Mouse (Mus musculus) kidney, embryonic 15.5 days (tissue): ENCODE results near the gene Ncdn. TPM values are rescaled to one million over a fixed set of nuclear protein-coding genes. Genes with fewer than 3 reads are reported as not detected.
A peak's percentile ranks its signal among the peaks of the same experiment; 100 is the strongest.

Experiments
- ATAC-seq: fragments of 200-750 bp; cut with Nextera tagmentation; replicated peaks from 2 replicates; pipeline ENCODE4 v1.8.0; 2017; ENCODE audit warnings: moderate TSS enrichment; ENCODE audit not compliant: low FRiP score
- H3K27ac ChIP-seq: fragments of 300-500 bp; sonication (generic); 2 replicates; pipeline ENCODE4 v1.5.1; 2015; ENCODE audit warnings: mild to moderate bottlenecking, inconsistent platforms
- H3K27me3 ChIP-seq: fragments of 300-500 bp; sonication (generic); 2 replicates; pipeline ENCODE4 v1.6.1; 2015; ENCODE audit warnings: inconsistent platforms
- H3K36me3 ChIP-seq: fragments of 300-500 bp; sonication (generic); 2 replicates; pipeline ENCODE4 v1.6.1; 2015; ENCODE audit warnings: inconsistent platforms
- H3K4me1 ChIP-seq: fragments of 300-500 bp; sonication (generic); 2 replicates; pipeline ENCODE4 v1.6.1; 2015; ENCODE audit warnings: inconsistent platforms
- H3K4me2 ChIP-seq: fragments of 300-500 bp; sonication (generic); 2 replicates; pipeline ENCODE4 v1.6.1; 2015; ENCODE audit warnings: moderate library complexity, mild to moderate bottlenecking, inconsistent platforms
- H3K4me3 ChIP-seq: fragments of 300-500 bp; sonication (generic); replicated peaks from 2 replicates; pipeline ENCODE4 v1.5.1; 2015; ENCODE audit warnings: mild to moderate bottlenecking, inconsistent platforms
- H3K9ac ChIP-seq: fragments of 300-500 bp; sonication (generic); 2 replicates; pipeline ENCODE4 v1.6.1; 2015; ENCODE audit warnings: mild to moderate bottlenecking, inconsistent platforms
- H3K9me3 ChIP-seq: fragments of 300-500 bp; sonication (generic); replicated peaks from 2 replicates; pipeline ENCODE4 v1.6.1; 2016; ENCODE audit warnings: inconsistent platforms
- WGBS: fragments of 180-500 bp; shearing (Covaris S2); methylation state at CpG from one replicate; pipeline ENCODE4 v1.1.7; 2015; ENCODE audit warnings: mixed read lengths; 5-methylcytosine and 5-hydroxymethylcytosine counted together
- polyA plus RNA-seq: library from polyadenylated mRNA; unstranded; fragments of >200 nt; fragmentation: Nextera tagmentation; extraction: Ambion mirVana; gene quantifications from 2 replicates; pipeline ENCODE4 v1.2.1, GENCODE M21; 2015

The Ncdn gene
- polyA plus RNA-seq, 1 experiment from 2014 or later: 28.2 TPM

GRCm38 (mm10) chr4:126769800-126770563, 16.7 kb upstream of the Ncdn start:
- no peak overlapping the region for H3K4me3 ChIP-seq
- H3K9ac ChIP-seq: no peak overlapping the region
- WGBS: 92% methylated on average over 9 of the region's 9 CpGs
- no peak overlapping the region for H3K27ac ChIP-seq
- no peaks in the 10 kb centered on the region for H3K4me1 ChIP-seq
- no peaks in the 10 kb centered on the region for H3K27me3 ChIP-seq
- no peak overlapping the region for H3K4me2 ChIP-seq
- peaks cover 15% of the 10 kb centered on the region for H3K36me3 ChIP-seq
- no peaks in the 10 kb centered on the region for H3K9me3 ChIP-seq
- ATAC-seq: no peak

GRCm38 (mm10) chr4:126763483-126763882, 10.2 kb upstream of the Ncdn start:
- ATAC-seq: no peak
- H3K4me3 ChIP-seq: no peak overlapping the region
- no peak overlapping the region for H3K4me2 ChIP-seq
- peaks cover 30% of the 10 kb centered on the region for H3K36me3 ChIP-seq
- no peak overlapping the region for H3K9ac ChIP-seq
- H3K9me3 ChIP-seq: no peaks in the 10 kb centered on the region
- WGBS: 88% methylated on average over 2 of the region's 2 CpGs
- peaks cover 7% of the 10 kb centered on the region; the same call in 1 of the 2 replicates for H3K4me1 ChIP-seq
- H3K27me3 ChIP-seq: no peaks in the 10 kb centered on the region
- peak overlapping the region; percentile 45 for H3K27ac ChIP-seq

GRCm38 (mm10) chr4:126762586-126763359, 9.5 kb upstream of the Ncdn start:
- no peak for ATAC-seq
- no peaks in the 10 kb centered on the region for H3K27me3 ChIP-seq
- H3K36me3 ChIP-seq: peaks cover 35% of the 10 kb centered on the region
- H3K4me2 ChIP-seq: no peak overlapping the region
- 57% methylated on average over 11 of the region's 11 CpGs for WGBS
- no peaks in the 10 kb centered on the region for H3K9me3 ChIP-seq
- H3K9ac ChIP-seq: no peak overlapping the region
- H3K27ac ChIP-seq: peak overlapping the region; percentile 51
- peaks cover 7% of the 10 kb centered on the region; the same call in 1 of the 2 replicates for H3K4me1 ChIP-seq
- no peak overlapping the region for H3K4me3 ChIP-seq

GRCm38 (mm10) chr4:126759435-126759834, 6.2 kb upstream of the Ncdn start:
- ATAC-seq: no peak
- peaks cover 38% of the 10 kb centered on the region for H3K36me3 ChIP-seq
- 82% methylated on average over 2 of the region's 2 CpGs for WGBS
- H3K4me2 ChIP-seq: no peak overlapping the region
- no peak overlapping the region for H3K9ac ChIP-seq
- peaks cover 16% of the 10 kb centered on the region for H3K4me1 ChIP-seq
- H3K4me3 ChIP-seq: no peak overlapping the region
- H3K27me3 ChIP-seq: no peaks in the 10 kb centered on the region
- H3K27ac ChIP-seq: no peak overlapping the region
- no peaks in the 10 kb centered on the region for H3K9me3 ChIP-seq

GRCm38 (mm10) chr4:126758299-126758698, 5.1 kb upstream of the Ncdn start:
- Histone ChIP-seq H3K36me3 (peaks cover 34% of the 10 kb centered on the region), H3K4me2 (no peak overlapping the region), H3K9me3 (no peaks in the 10 kb centered on the region), H3K4me1 (peaks cover 20% of the 10 kb centered on the region), H3K9ac (no peak overlapping the region), H3K27me3 (no peaks in the 10 kb centered on the region), H3K27ac (no peak overlapping the region), H3K4me3 (no peak overlapping the region)
- ATAC-seq: no peak
- 85% methylated on average over 5 of the region's 5 CpGs for WGBS

GRCm38 (mm10) chr4:126756766-126757165, 3.5 kb upstream of the Ncdn start:
- WGBS: 86% methylated on average over 4 of the region's 4 CpGs
- H3K27me3 ChIP-seq: no peaks in the 10 kb centered on the region
- H3K4me2 ChIP-seq: no peak overlapping the region
- no peaks in the 10 kb centered on the region for H3K9me3 ChIP-seq
- no peak for ATAC-seq
- no peak overlapping the region for H3K4me3 ChIP-seq
- peaks cover 22% of the 10 kb centered on the region for H3K4me1 ChIP-seq
- peaks cover 25% of the 10 kb centered on the region for H3K36me3 ChIP-seq
- H3K9ac ChIP-seq: no peak overlapping the region
- no peak overlapping the region for H3K27ac ChIP-seq

GRCm38 (mm10) chr4:126754736-126755374, 1.6 kb upstream of the Ncdn start:
- Histone ChIP-seq H3K9me3 (no peaks in the 10 kb centered on the region), H3K27me3 (no peaks in the 10 kb centered on the region), H3K4me3 (peak overlapping the region; percentile 96; the same call in 1 of the 2 replicates), H3K4me2 (peak overlapping the region; percentile 82), H3K4me1 (peaks cover 39% of the 10 kb centered on the region), H3K9ac (peak overlapping the region; percentile 63; the same call in 1 of the 2 replicates), H3K27ac (no peak overlapping the region), H3K36me3 (peaks cover 19% of the 10 kb centered on the region)
- no peak for ATAC-seq
- WGBS: 38% methylated on average over 12 of the region's 12 CpGs

- H3K36me3 ChIP-seq: peaks cover 25% of the 10 kb centered on the region
- no peaks in the 10 kb centered on the region for H3K27me3 ChIP-seq
- peaks cover 45% of the 10 kb centered on the region for H3K4me1 ChIP-seq
- no peak for ATAC-seq
- H3K9ac ChIP-seq: peak overlapping the region; percentile 63
- H3K9me3 ChIP-seq: no peaks in the 10 kb centered on the region
- H3K27ac ChIP-seq: peak overlapping the region; percentile 95
- 2% methylated on average over 12 of the region's 12 CpGs for WGBS
- peak overlapping the region; percentile 96 for H3K4me3 ChIP-seq
- H3K4me2 ChIP-seq: peak overlapping the region; percentile 82
Observed at GRCm38 (mm10) chr4:126754231-126754611, 983 bp upstream of the Ncdn start.

- no peaks in the 10 kb centered on the region for H3K27me3 ChIP-seq
- 0 out of 2 replicates have a peak, but pooled peaks have one; percentile 1 for ATAC-seq
- H3K9me3 ChIP-seq: no peaks in the 10 kb centered on the region
- H3K4me3 ChIP-seq: peak overlapping the region; percentile 96
- peak overlapping the region; percentile 82 for H3K4me2 ChIP-seq
- under 1% methylated on average over 23 of the region's 23 CpGs for WGBS
- 0 out of 2 replicates have a peak overlapping the region, but pooled peaks have one; percentile 95 for H3K27ac ChIP-seq
- H3K9ac ChIP-seq: peak overlapping the region; percentile 63
- H3K36me3 ChIP-seq: peaks cover 31% of the 10 kb centered on the region
- peaks cover 50% of the 10 kb centered on the region for H3K4me1 ChIP-seq
Observed at GRCm38 (mm10) chr4:126752608-126753141, 563 bp downstream of the Ncdn start.

- Histone ChIP-seq H3K27ac (0 out of 2 replicates have a peak overlapping the region, but pooled peaks have one; percentile 95), H3K9ac (peak overlapping the region; percentile 63), H3K36me3 (peaks cover 33% of the 10 kb centered on the region), H3K4me3 (peak overlapping the region; percentile 96), H3K27me3 (no peaks in the 10 kb centered on the region), H3K4me2 (peak overlapping the region; percentile 82), H3K4me1 (peaks cover 50% of the 10 kb centered on the region), H3K9me3 (no peaks in the 10 kb centered on the region)
- 4% methylated on average over 13 of the region's 13 CpGs for WGBS
- ATAC-seq: no peak
Observed at GRCm38 (mm10) chr4:126752024-126752607, 1.1 kb downstream of the Ncdn start.

GRCm38 (mm10) chr4:126751556-126752023, 1.6 kb downstream of the Ncdn start:
- Histone ChIP-seq H3K4me2 (peak overlapping the region; percentile 82), H3K27ac (no peak overlapping the region), H3K4me3 (peak overlapping the region; percentile 96), H3K9me3 (no peaks in the 10 kb centered on the region), H3K4me1 (peaks cover 50% of the 10 kb centered on the region), H3K27me3 (no peaks in the 10 kb centered on the region), H3K36me3 (peaks cover 38% of the 10 kb centered on the region), H3K9ac (no peak overlapping the region)
- no peak for ATAC-seq
- WGBS: 60% methylated on average over 10 of the region's 10 CpGs
